Mouse (Mus musculus) lung, adult 18-20 months (tissue): ENCODE data around the gene Lsm10.
"Not testable (repeated sequence)": the region's sequence is repeated elsewhere in the genome, so short reads cannot be mapped to it uniquely, and the experiment has no call there.

Source experiments
- DNase-seq, 2 experiments: peaks; one replicate each; pipeline ENCODE4 v3.0.0; 2022; ENCODE audit warnings: mixed read lengths in 2 of 2

Gene Lsm10

DNA sequence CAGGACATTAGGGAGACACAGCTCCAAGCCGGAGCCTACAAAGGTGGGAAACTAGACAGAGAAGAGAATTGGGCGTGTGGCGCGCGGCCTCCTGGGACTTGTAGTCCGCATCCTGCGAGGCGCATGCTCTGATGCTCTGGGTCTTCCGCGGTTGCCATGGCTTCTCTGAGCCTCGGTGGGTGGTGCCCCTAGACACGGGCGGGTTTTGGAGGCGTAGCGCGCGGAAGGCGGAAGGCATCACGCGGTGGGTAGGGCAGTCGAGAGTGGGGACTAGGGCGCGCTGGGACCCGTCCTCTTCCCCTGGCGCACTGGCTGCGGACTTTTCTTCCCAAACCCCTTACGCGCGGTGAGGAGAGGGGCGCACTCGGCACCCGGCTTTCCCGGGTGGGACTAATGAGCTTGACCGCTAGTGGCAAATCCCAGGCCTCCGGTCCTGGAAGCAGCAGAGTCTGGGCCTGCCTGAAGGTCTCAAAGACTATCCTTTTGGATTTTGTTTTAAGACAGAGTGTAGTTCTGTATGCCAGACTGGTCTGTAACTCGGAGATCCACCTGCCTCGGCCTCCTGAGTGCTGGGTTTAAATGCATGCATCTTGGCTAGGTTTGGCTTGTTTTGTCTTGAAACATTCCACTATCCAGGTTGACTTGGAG lies at the start of gene Lsm10:
Gene Lsm10 (plus strand): TSS at position 160 of the 648 bp plus-strand sequence.
- peak; percentile 98 for DNase-seq

DNA sequence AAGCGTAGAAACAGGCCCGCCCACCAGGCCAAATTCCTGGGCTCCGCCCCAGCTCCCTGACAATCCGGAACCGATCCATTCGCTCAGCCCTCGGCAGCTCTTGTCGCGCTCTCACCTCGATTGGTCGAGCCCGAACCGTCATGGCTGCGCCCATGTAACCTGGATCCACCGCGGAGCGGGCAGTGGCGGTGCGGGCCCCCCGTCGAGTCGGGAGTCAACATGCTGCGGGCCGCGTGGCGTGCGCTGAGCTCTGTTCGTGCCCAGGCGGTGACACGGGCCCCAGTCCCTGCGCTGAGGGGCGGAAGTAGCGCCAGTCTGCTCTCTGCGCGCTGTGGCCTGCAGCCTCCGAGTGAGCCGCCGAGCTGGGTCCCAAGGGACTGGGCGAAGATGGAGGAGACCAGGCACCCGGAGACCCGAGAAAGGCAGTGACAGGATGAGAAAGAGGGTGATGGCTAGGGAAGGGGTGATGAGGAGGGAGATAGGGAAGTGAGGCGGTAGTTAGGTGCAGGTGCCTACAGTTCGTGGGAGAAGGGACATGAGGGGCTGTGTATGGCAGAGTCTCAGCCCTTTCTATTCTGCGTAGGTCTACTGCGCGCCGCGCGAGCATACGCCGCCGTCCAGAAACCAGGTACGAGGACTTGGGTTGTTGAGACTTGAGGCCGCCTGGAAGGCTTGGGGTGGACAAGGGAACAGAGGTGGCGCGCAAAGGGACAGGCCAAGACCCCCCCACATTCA lies 49.4 kb upstream of the Lsm10 start, which contains the start of gene Mrps15:
Gene Mrps15 (plus strand): TSS at position 75 of the 735 bp plus-strand sequence.
- peak; percentile 89 to 91 for DNase-seq

DNA sequence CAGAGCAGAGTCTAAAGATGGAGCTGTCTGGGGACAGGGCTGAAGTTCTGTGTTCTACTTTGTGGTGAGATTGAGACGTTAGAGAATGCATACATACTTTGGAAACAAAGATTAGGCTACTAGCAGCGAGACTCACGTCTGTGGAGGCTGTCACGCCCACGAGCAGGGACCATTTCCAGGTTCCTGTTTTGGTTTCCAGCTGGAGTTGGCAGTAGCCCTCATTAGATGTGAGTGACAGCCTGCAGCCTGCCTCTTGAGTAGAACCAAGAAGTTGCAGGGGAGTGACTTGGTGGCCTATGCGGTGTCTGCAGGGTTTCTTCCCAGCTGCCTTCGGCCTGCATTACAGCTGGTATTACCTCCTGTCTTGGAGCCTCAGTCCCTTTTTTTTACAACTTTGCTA lies 44.8 kb upstream of the Lsm10 start:
- peak; percentile 48 to 62 for DNase-seq

- DNase-seq: no peak
These were observed 39.0 kb upstream of the Lsm10 start for GRCm38 (mm10) chr4:126057207-126058133.

DNA sequence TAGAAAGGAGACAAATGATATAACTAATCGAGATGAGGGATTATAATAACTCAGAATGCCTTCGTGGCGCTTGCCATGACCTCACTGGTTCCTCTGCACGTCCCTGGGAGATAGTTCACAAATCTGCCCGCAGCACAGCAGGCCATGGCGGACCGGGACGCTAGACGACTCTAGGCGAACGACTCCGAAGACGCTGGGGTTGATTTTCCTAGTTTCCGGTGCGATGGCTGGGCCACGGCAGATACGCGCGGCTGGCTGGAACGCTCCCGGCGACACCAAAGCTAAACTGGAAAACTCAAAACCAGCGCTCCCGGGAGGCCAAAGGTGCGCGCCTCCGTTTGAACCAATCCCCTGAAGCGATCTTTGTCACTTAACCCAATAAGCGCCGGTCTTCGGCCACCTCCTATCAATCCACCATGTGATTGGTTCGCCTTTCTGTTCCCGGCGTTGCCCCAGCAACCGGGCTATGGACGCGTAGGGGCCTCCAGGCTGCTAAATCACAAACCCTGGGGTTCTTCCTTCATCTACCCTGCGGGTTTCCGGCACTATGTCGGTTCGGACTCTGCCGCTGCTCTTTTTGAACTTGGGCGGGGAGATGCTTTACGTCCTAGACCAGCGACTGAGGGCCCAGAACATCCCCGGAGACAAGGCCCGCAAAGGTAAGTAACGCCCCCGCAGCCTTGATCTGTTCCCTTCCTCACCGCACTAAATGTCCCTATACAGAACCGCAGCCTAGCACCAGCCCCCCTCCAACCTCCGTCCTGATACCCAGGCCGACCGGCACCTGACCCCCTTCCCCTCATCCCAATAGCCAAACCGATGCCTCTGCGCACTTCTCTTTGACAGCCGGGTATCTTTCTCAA lies 38.1 kb upstream of the Lsm10 start, which contains the start of gene Oscp1:
Gene Oscp1 (plus strand): TSS at position 432 of the 863 bp plus-strand sequence.
- DNase-seq: peak; percentile 91 to 94

GRCm38 (mm10) chr4:126058997-126059362 lies 37.4 kb upstream of the Lsm10 start:
- DNase-seq: no peak

GRCm38 (mm10) chr4:126062856-126063255 lies 33.6 kb upstream of the Lsm10 start:
- DNase-seq: no peak

- DNase-seq: peak; percentile 45 to 58
These were observed 31.2 kb upstream of the Lsm10 start for GRCm38 (mm10) chr4:126065241-126065640.

DNA sequence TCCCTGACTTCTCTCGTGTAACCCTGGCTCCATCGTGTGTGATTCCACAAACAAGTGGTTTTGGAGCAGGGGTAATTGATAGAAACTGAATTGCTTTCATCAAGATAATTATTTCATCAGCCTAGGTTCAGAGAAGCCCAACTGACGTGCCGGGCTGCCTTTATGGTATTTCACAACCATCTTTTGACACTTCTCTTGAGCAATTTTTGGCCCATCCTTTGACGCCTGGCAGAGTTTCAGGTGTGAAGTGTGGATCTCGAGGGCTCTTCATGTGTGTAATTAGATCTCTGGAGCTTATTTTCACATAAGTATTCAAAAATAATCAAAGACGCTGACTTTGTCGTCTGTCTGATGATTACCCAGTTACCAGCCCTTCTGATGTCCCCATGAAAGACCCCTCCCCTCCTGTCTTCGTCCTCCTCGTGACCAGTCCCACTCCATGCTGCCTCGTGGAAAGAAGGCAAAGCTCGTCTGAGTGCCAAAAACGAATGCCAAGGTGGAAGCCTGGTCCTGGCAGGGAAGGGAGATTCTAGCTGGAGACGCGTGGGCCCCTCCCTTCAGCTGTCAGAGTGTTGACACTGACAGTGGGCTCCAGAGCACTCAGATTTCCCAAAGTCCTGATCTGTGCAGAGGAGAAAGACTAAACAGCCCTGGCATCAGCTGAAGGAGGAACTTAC lies 28.9 kb upstream of the Lsm10 start:
- DNase-seq: peak; percentile 74 to 76

DNA sequence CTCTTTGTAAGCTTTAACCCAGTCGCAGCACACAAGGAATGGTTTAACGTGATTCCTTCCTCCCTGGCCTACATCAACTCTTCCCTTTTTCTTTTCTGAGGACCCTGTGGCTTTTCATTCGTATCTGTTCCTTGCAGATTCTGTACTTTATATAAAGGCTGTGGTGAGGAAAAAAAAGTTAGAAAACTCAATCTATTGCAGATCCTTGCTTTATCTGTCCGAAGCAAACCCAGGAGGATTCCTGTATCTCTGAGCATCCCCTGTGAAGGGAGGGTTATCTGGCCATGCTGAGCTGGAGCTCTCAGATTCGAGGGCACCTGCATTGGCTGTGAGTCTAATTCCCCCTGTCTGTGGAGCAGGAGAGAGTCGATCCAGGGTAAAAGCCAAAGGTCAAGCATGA lies 27.6 kb upstream of the Lsm10 start:
- no peak for DNase-seq

DNA sequence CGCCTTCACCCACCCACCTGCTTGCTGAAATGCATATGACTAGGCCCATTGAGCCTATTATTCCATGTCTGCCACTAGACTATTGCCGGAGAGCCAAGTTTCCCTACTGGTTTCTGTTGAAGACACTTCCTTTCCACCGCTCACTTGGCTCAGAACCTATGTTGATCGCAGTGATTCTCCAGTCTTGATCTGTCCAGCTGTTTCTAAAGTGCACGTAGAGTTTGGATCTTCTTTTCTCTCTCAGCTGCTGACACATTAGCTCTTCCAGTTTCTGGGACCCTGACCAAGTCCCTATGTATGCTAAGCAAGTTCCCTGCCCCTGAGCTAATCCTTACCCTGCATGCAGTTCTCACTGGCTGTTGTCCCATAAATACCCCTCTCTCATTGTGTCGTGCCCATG lies 18.6 kb upstream of the Lsm10 start:
- no peak for DNase-seq

- no peak for DNase-seq
These were observed 17.2 kb upstream of the Lsm10 start for GRCm38 (mm10) chr4:126079266-126079665.

DNA sequence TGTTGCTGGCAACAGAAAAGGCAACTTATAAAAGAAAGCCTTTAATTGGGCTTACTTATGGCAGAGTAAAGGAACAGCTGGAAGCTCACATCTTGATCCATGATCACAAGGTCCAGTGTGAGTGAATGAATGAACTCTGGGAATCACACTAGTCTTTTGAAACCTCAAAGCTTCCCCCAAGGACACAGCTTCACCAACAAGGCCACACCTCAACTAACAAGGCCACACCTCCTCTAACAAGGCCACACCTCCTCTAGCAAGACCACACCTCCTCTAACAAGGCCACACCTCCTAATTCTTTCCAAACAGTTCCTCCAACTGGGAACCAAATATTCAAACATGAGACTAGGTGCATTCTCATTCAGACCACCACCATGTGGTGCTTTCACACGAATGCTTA lies 14.8 kb upstream of the Lsm10 start:
- no peak for DNase-seq

GRCm38 (mm10) chr4:126083021-126083420 lies 13.4 kb upstream of the Lsm10 start:
- DNase-seq: no peak

- DNase-seq: no peak
These were observed 12.0 kb upstream of the Lsm10 start for GRCm38 (mm10) chr4:126084382-126084781.

DNA sequence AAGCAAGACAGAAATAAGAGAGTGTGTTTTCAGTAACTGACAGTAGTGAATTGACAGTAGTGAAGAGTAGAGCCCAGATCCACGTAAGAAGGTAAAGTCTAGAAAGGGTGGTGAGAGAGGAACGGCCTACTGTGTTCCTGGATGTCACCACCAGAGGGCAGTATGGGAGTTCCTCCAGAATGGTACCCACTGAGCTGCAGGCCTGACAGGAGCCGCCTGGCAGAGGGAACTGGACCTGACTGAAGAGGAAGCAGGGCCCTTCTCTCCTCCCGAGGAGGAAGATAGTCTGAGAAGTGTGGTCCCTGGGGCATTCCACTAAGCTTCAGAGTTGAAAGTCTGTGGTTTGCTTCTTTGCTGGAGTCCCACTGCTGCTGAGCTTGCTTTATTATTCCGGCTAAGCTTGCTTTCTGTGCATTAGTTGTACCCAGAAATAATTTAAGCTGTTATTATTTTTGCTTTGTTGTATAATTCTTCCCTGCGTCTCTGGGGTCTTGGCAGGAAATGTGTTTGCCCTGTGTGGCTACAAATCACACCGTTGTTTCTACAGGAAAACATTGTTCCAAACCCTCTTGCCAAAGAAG lies 10.3 kb upstream of the Lsm10 start:
- peak; percentile 82 to 87 for DNase-seq

GRCm38 (mm10) chr4:126090101-126090847 lies 6.1 kb upstream of the Lsm10 start:
- DNase-seq: no peak

DNA sequence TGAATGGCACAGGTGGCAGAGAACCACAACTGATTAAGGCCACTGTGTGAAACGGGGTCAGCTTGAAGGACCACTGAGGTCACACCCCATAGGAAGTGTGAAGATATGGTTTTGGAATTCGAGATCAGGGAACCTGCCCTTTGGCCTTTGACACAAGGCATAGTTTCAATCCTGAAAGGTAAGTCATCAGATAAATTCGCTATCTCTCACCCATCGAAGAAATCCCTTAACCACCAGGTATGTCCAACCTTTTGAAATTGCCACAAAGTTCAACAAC lies 5.6 kb upstream of the Lsm10 start:
- no peak for DNase-seq

- DNase-seq: no peak
These were observed 4.5 kb upstream of the Lsm10 start for GRCm38 (mm10) chr4:126091873-126092272.

GRCm38 (mm10) chr4:126095622-126096430 lies 597 bp upstream of the Lsm10 start:
- DNase-seq: not testable (repeated sequence)
